Mouse (Mus musculus): ENCODE measurements around the gene Def8.

GRCm38 (mm10) chr8:123452149-123452548, 28.8 kb downstream of the Def8 start:
- TF ChIP-seq CTCF (IDR thresholded peaks at IDR 0.05) (no peak), POLR2A (IDR thresholded peaks at IDR 0.05; ENCODE audit: insufficient read depth, low read depth, low read length) (no peak), EP300 (IDR thresholded peaks at IDR 0.05; ENCODE audit: insufficient read depth, low read depth, low read length) (no peak)

Data from heart, adult 2 months (tissue).